Mouse (Mus musculus) heart, postnatal 0 days (tissue): ENCODE results near the gene Hyou1. TPM values are rescaled to one million over a fixed set of nuclear protein-coding genes. Genes with fewer than 3 reads are reported as not detected.
"Not testable (repeated sequence)": the region's sequence is repeated elsewhere in the genome, so short reads cannot be mapped to it uniquely, and the experiment has no call there.

Experiments used
- ATAC-seq: fragments of 200-750 bp; cut with Nextera tagmentation; 2 replicates; pipeline ENCODE4 v1.8.0; 2017; ENCODE audit warnings: low read depth, moderate number of reproducible peaks, moderate library complexity; ENCODE audit not compliant: insufficient read depth
- DNase-seq: peaks from one replicate; pipeline ENCODE4 v3.0.0-alpha.2; 2016; ENCODE audit warnings: low spot score
- H3K27ac ChIP-seq: fragments of 300-500 bp; sonication (generic); 2 replicates; pipeline ENCODE4 v1.5.1; 2014; ENCODE audit warnings: low read depth, mild to moderate bottlenecking
- H3K27me3 ChIP-seq: fragments of 300-500 bp; sonication (generic); 2 replicates; pipeline ENCODE4 v1.6.1; 2014; ENCODE audit warnings: low read length, mixed read lengths; ENCODE audit not compliant: control insufficient read depth, insufficient read depth
- H3K36me3 ChIP-seq: fragments of 300-500 bp; sonication (generic); replicated peaks from 2 replicates; pipeline ENCODE4 v1.6.1; 2014; ENCODE audit warnings: low read length, mixed read lengths; ENCODE audit not compliant: control insufficient read depth, insufficient read depth
- H3K4me1 ChIP-seq: fragments of 300-500 bp; sonication (generic); 2 replicates; pipeline ENCODE4 v1.6.1; 2014; ENCODE audit warnings: antibody characterized with exemption; ENCODE audit not compliant: control insufficient read depth, insufficient read depth
- H3K4me2 ChIP-seq: fragments of 300-500 bp; sonication (generic); 2 replicates; pipeline ENCODE4 v1.6.1; 2014; ENCODE audit warnings: low read depth, mild to moderate bottlenecking, low read length, moderate library complexity
- H3K4me3 ChIP-seq: fragments of 300-500 bp; sonication (generic); 2 replicates; pipeline ENCODE4 v1.5.1; 2014; ENCODE audit warnings: low read depth, low read length
- H3K9ac ChIP-seq: fragments of 300-500 bp; sonication (generic); replicated peaks from 2 replicates; pipeline ENCODE4 v1.6.1; 2014; ENCODE audit warnings: low read depth, low read length, mixed read lengths
- H3K9me3 ChIP-seq: fragments of 300-500 bp; sonication (generic); replicated peaks from 2 replicates; pipeline ENCODE4 v1.6.1; 2016; ENCODE audit warnings: low read length; ENCODE audit not compliant: control insufficient read depth
- CTCF ChIP-seq: IDR thresholded peaks from 2 replicates; pipeline ENCODE4 v1.5.1; 2016; ENCODE audit warnings: antibody characterized with exemption, control low read depth, low read depth
- EP300 ChIP-seq: IDR thresholded peaks from 2 replicates; pipeline ENCODE4 v1.6.1; 2016; ENCODE audit warnings: antibody characterized with exemption, low read depth
- WGBS: fragments of 180-500 bp; shearing (Covaris S2); extraction: QIAGEN DNeasy Blood & Tissue Kit; methylation state at CpG from one replicate; pipeline ENCODE4 v1.1.7; 2014; 5-methylcytosine and 5-hydroxymethylcytosine counted together
- polyA plus RNA-seq: library from polyadenylated mRNA; unstranded; fragments of >200 nt; fragmentation: Nextera tagmentation; extraction: Ambion mirVana; gene quantifications from 2 replicates; pipeline ENCODE4 v1.2.1, GENCODE M21; 2015
- total RNA-seq: library from RNA; depleted of rRNA; stranded (reverse); fragments of >200 nt; gene quantifications from 2 replicates; pipeline ENCODE4 v1.2.3, GENCODE M21; 2014; ENCODE audit warnings: low replicate concordance

The Hyou1 gene
- total and polyA plus RNA-seq, 2 experiments from 2014 or later: 5.4 to 37.8 TPM

- H3K9me3 ChIP-seq: no peaks in the 10 kb centered on the region
- WGBS: 70% methylated on average over 4 of the region's 4 CpGs
- no peak overlapping the region for H3K27ac ChIP-seq
- ATAC-seq: no peak
- H3K27me3 ChIP-seq: no peaks in the 10 kb centered on the region
- H3K4me2 ChIP-seq: no peak overlapping the region
- H3K4me3 ChIP-seq: no peak overlapping the region
- no peak for DNase-seq
- no peak for TF ChIP-seq CTCF
- TF ChIP-seq EP300: no peak
- peaks cover 16% of the 10 kb centered on the region for H3K4me1 ChIP-seq
- H3K9ac ChIP-seq: no peak overlapping the region
- peaks cover 58% of the 10 kb centered on the region for H3K36me3 ChIP-seq
Observed at GRCm38 (mm10) chr9:44412306-44412705, 33.0 kb downstream of the Hyou1 start.

- Histone ChIP-seq H3K4me3 (no peak overlapping the region), H3K9me3 (no peaks in the 10 kb centered on the region), H3K27me3 (no peaks in the 10 kb centered on the region), H3K4me2 (no peak overlapping the region), H3K36me3 (peaks cover 58% of the 10 kb centered on the region), H3K4me1 (peaks cover 16% of the 10 kb centered on the region), H3K9ac (no peak overlapping the region), H3K27ac (no peak overlapping the region)
- no peak for ATAC-seq
- WGBS: 64% methylated on average over 2 of the region's 2 CpGs
- TF ChIP-seq EP300: no peak
- no peak for TF ChIP-seq CTCF
- DNase-seq: no peak
Observed at GRCm38 (mm10) chr9:44412781-44413180, 33.5 kb downstream of the Hyou1 start.

GRCm38 (mm10) chr9:44417156-44417891 is 38.0 kb downstream of the Hyou1 start:
- no peak for DNase-seq
- WGBS: 5% methylated on average over 26 of the region's 26 CpGs
- ATAC-seq: peak; percentile 44
- peak overlapping the region; percentile 76 for H3K27ac ChIP-seq
- H3K9me3 ChIP-seq: no peaks in the 10 kb centered on the region
- H3K9ac ChIP-seq: peak overlapping the region; percentile 73
- peak overlapping the region; percentile 84 for H3K4me2 ChIP-seq
- no peaks in the 10 kb centered on the region for H3K27me3 ChIP-seq
- no peak for TF ChIP-seq EP300
- TF ChIP-seq CTCF: no peak
- peak overlapping the region; percentile 87 for H3K4me3 ChIP-seq
- peaks cover 5% of the 10 kb centered on the region for H3K4me1 ChIP-seq
- H3K36me3 ChIP-seq: peaks cover 24% of the 10 kb centered on the region

GRCm38 (mm10) chr9:44417892-44418363 is 38.6 kb downstream of the Hyou1 start:
- Histone ChIP-seq H3K9me3 (no peaks in the 10 kb centered on the region), H3K36me3 (peaks cover 18% of the 10 kb centered on the region), H3K4me3 (peak overlapping the region; percentile 87), H3K9ac (peak overlapping the region; percentile 73), H3K27me3 (no peaks in the 10 kb centered on the region), H3K4me2 (peak overlapping the region; percentile 84), H3K27ac (peak overlapping the region; percentile 76), H3K4me1 (peaks cover 5% of the 10 kb centered on the region)
- ATAC-seq (peak; percentile 98), DNase-seq (peak; percentile 93)
- WGBS: under 1% methylated on average over 38 of the region's 38 CpGs
- TF ChIP-seq CTCF (peak; percentile 63), EP300 (no peak)

GRCm38 (mm10) chr9:44418519-44419385 is 39.5 kb downstream of the Hyou1 start, which contains the start of gene Ccdc84:
Ccdc84 (minus strand) TSS chr9:44418569.
- Histone ChIP-seq H3K4me1 (peaks cover 5% of the 10 kb centered on the region), H3K27ac (peak within 1 kb of the TSS; percentile 76), H3K36me3 (peaks cover 9% of the 10 kb centered on the region; the same call in 1 of the 2 replicates), H3K27me3 (no peaks in the 10 kb centered on the region), H3K9me3 (no peaks in the 10 kb centered on the region), H3K4me2 (peak within 1 kb of the TSS; percentile 84), H3K4me3 (peak within 1 kb of the TSS; percentile 87), H3K9ac (peak within 1 kb of the TSS; percentile 73)
- WGBS: 73% methylated on average over 14 of the region's 14 CpGs
- DNase-seq (no peak), ATAC-seq (no peak)
- TF ChIP-seq EP300: no peak
- TF ChIP-seq CTCF: no peak

GRCm38 (mm10) chr9:44419730-44420129 is 40.4 kb downstream of the Hyou1 start:
- not testable (repeated sequence) for H3K27ac ChIP-seq, ATAC-seq, H3K36me3 ChIP-seq, H3K4me1 ChIP-seq, H3K4me3 ChIP-seq, H3K4me2 ChIP-seq, DNase-seq, H3K27me3 ChIP-seq, H3K9ac ChIP-seq, H3K9me3 ChIP-seq
- WGBS: 91% methylated on average over 9 of the region's 9 CpGs
